Mouse (Mus musculus) bone marrow, adult 2 months (tissue): ENCODE measurements around the gene Glis3. TPM values are rescaled to one million over a fixed set of nuclear protein-coding genes. Genes with fewer than 3 reads are reported as not detected.

Experiments
- H3K27ac ChIP-seq: fragments of 200-500 bp; 2 replicates; pipeline ENCODE4 v1.5.1; 2012; ENCODE audit warnings: low read depth, mild to moderate bottlenecking, control low read depth, inconsistent platforms, low read length; ENCODE audit not compliant: control insufficient read depth, poor library complexity, insufficient read depth
- H3K4me1 ChIP-seq: fragments of 200-500 bp; 2 replicates; pipeline ENCODE4 v1.6.1; 2011; ENCODE audit warnings: low read length; ENCODE audit not compliant: control insufficient read depth, insufficient read depth
- H3K4me3 ChIP-seq: fragments of 200-500 bp; replicated peaks from 2 replicates; pipeline ENCODE3; 2011; ENCODE audit warnings: mild to moderate bottlenecking, low read depth, low read length, control low read depth; ENCODE audit not compliant: control insufficient read depth
- CTCF ChIP-seq: fragments of 200-500 bp; IDR thresholded peaks from 2 replicates; pipeline ENCODE4 v1.5.1; 2011; ENCODE audit warnings: low read length, control low read depth; ENCODE audit not compliant: control insufficient read depth, insufficient read depth
- POLR2A ChIP-seq: fragments of 200-500 bp; IDR thresholded peaks from 2 replicates; pipeline ENCODE4 v1.6.1; 2011; ENCODE audit warnings: low read depth, mild to moderate bottlenecking, control low read depth, low read length, borderline replicate concordance; ENCODE audit not compliant: control insufficient read depth
- WGBS: fragments of 180-500 bp; shearing (Covaris S2); methylation state at CpG from one replicate; pipeline ENCODE4 v1.1.7; 2018; 5-methylcytosine and 5-hydroxymethylcytosine counted together
- polyA plus RNA-seq: library from polyadenylated mRNA; stranded (reverse); fragments of >200 nt; gene quantifications from 2 replicates; pipeline ENCODE4 v1.2.4, GENCODE M21; 2011; ENCODE audit warnings: low replicate concordance; ENCODE audit not compliant: missing spikeins, insufficient read depth, insufficient read length

Gene Glis3
- polyA plus RNA-seq, 1 experiment = 2.5 TPM

DNA sequence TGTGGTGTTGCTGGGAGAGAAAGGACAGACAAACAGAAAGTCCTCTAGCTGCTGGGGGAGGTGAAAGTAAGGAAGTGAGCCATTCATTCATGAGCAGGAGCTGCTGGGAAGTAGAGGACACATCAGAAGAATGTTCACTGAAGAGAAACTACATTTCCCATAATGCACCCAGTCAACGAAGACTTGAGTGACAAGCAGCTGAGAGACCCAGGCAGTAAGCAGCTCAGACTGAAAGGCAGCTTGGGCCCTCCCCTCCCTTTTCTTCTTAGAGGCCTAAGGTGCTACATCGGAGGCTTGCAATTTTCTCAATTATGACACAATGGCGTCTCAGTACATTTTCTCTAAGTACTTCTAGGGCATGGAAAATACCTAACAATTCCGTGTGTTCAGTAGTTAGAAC lies 31.0 kb downstream of the Glis3 start:
- H3K4me3 ChIP-seq = no peak overlapping the region
- WGBS = 69% methylated on average over 4 of the region's 4 CpGs
- no peak for TF ChIP-seq POLR2A
- TF ChIP-seq CTCF = no peak
- no peaks in the 10 kb centered on the region for H3K4me1 ChIP-seq
- no peak overlapping the region for H3K27ac ChIP-seq

DNA sequence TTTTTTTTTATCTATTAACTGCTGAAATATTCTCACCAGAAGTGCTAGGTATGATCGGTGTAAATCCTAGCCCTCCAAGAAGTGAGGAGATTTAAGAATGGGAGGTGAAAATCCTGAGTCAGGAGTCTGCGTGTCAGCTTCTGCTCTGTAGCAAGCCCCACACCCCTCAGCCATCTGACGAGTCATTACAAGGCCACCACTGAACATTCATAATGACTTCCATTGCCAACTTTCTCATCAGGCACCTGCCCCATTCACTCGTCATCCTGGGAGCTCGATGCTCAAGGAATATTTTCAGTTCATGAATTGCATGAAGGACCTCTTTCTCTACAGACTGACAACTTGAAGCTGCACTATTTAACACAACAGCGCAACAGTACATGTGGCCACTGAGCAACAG lies 32.5 kb downstream of the Glis3 start:
- Histone ChIP-seq H3K27ac (no peak overlapping the region), H3K4me1 (no peaks in the 10 kb centered on the region), H3K4me3 (no peak overlapping the region)
- TF ChIP-seq POLR2A (no peak), CTCF (no peak)
- 76% methylated on average over 6 of the region's 6 CpGs for WGBS

DNA sequence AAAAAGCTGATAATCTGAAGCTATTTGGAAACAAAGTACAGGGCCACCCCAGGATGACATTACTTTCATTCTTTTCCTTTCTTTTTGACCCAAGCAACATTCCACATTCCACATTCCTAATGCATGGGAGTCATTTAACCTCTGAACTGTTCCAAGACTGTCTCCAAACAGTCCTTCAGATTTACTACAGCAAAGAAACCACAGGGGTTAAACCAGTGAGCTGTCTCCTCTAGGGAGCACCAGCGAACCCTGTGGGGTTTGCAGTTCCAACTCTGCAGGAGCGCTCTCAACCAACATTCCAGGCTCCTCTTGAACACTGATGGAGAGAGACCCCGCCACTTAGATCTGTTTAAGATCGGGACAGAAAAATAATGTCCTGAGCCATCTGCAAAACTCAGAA lies 33.6 kb downstream of the Glis3 start:
- TF ChIP-seq CTCF (no peak), POLR2A (no peak)
- no peak overlapping the region for H3K4me3 ChIP-seq
- no peak overlapping the region for H3K27ac ChIP-seq
- no peaks in the 10 kb centered on the region for H3K4me1 ChIP-seq
- WGBS = 82% methylated on average over 4 of the region's 4 CpGs

DNA sequence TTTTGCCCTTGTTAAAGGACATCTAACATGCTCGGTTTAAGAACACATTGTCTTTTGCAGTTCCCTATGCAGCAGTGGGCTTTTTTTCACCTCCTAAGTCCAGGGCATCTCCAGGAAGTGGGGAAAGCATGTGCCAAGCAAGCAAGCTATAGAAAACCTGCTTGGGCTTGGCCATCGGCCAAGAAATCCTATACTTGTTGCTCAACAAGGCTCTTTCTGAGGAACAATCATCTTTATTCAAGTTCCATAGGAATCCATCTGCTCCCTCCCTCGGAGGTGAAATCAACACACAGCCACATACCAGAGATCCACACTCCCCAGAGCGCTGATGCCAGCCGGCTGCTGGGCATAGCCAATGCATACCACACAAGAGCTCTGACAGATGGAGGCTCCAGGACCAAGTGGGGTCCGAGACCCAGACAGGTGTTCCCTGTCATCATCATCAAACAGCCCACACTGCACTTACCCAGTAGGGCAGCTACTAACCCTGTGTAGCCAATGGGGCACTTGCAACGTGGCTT lies 39.0 kb downstream of the Glis3 start:
- 69% methylated on average over 7 of the region's 7 CpGs for WGBS
- H3K27ac ChIP-seq = no peak overlapping the region
- TF ChIP-seq POLR2A = no peak
- no peak for TF ChIP-seq CTCF
- H3K4me3 ChIP-seq = no peak overlapping the region
- no peaks in the 10 kb centered on the region for H3K4me1 ChIP-seq

DNA sequence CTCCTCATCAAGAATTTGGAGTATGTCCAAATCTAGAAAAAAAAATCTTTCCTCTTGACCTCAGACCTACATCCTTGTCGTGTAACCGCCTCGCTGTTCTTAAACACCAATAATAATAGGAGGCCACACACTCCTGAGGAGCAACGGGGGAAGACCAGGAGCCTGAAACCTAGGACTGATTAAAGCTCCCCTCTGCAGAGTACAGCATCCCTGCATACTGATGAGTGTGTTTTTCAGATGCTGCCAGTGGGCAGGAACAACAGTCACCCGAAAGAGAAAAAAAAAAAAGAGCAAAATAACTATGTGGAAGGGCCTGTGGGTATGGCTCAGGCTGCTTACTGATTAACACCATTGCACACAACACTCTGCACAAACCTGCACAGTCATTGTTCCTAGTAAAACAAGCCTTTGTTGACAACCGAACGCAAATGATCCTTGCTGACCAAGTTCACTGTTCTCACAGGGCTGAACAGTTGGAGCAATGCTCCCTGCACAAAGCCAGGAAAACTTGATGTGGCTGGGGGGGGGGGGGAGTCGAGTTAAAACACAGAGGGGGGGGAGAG lies 43.8 kb downstream of the Glis3 start:
- Histone ChIP-seq H3K27ac (no peak overlapping the region), H3K4me3 (no peak overlapping the region), H3K4me1 (no peaks in the 10 kb centered on the region)
- TF ChIP-seq CTCF = no peak
- TF ChIP-seq POLR2A = no peak
- 56% methylated on average over 7 of the region's 8 CpGs for WGBS

DNA sequence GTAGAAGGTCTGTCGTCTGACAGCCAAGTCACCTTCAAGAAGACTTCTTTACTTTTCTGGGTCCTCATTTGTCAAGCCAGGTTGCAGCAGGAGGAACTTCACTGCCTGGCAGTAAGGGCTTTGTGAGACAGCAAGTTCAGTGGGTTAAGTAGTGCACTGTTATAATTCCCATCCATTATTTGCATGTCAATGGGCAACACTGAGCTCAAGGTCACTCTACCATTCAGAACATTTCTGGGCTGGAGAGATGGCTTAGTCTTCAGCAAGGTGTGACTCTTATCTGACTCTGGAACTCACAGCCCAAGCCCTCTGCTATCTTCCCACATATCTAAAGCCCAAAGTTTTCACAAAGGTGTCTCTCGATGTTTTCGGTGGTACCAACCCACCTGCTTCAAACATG lies 44.9 kb downstream of the Glis3 start:
- no peak for TF ChIP-seq POLR2A
- TF ChIP-seq CTCF = no peak
- H3K27ac ChIP-seq = no peak overlapping the region
- no peak overlapping the region for H3K4me3 ChIP-seq
- H3K4me1 ChIP-seq = no peaks in the 10 kb centered on the region
- WGBS = 75% methylated on average over 3 of the region's 3 CpGs

DNA sequence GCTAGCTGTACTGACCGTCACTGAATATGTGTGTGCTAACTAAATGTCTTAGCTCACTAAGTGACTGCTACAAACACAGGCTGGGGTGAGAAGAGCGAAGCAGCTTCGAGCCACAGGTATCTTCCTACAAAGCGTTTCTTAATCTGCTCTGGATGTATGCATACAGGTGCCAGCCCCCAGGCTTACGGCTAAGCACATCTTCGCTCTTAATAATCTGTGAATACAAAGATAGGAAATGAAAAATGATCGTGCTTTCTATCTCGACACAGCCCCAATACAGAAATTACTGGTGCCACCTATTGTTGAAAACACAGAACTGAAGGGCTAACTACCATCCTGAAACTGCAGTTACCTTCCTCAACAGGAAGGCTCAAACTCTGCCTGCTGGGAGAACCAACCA lies 51.5 kb downstream of the Glis3 start:
- Histone ChIP-seq H3K4me3 (no peak overlapping the region), H3K4me1 (no peaks in the 10 kb centered on the region), H3K27ac (no peak overlapping the region)
- 56% methylated on average over 8 of the region's 8 CpGs for WGBS
- TF ChIP-seq POLR2A (no peak), CTCF (no peak)

DNA sequence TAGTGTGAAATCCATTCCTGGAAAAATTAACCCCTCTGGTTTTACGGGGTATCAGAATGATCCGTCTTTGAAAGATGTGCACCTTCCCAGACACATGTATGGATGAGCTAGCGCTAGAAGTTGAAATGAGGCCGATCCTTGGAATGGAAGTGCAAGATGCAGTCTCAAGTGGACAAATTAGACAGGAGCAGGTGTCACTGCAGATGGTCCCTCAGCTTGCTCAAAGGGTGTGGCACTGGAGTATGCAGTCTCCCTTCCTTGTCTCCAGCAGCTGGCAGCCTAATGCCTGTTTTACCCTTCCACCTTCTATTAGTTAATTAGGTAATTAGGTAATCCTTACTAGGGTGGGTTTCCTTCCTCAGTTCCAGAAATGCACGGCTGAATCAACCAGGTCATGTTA lies 53.7 kb downstream of the Glis3 start:
- no peak for TF ChIP-seq CTCF
- no peak for TF ChIP-seq POLR2A
- Histone ChIP-seq H3K27ac (no peak overlapping the region), H3K4me1 (no peaks in the 10 kb centered on the region), H3K4me3 (no peak overlapping the region)
- WGBS = 78% methylated on average over 5 of the region's 5 CpGs

DNA sequence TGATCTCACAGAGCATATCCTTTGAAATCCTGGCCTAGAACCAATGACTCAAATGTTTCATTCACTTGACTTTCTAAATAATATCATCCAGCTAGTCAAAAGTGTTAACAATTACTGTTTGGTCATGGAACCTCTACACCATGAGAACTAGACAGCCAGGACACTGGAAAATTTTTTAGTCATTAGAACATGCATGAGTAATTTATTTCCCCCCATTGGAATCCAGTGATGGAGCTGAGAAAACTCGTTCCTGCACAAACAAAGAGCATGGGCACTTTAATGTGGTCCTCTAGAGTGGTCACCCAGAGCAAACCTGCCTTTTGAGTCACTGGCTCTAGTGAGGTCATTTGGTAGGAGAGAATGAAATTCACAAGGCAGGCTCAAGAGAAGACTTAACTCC lies 55.3 kb downstream of the Glis3 start:
- 73% methylated on average over 1 of the region's 1 CpGs for WGBS
- Histone ChIP-seq H3K27ac (no peak overlapping the region), H3K4me3 (no peak overlapping the region), H3K4me1 (no peaks in the 10 kb centered on the region)
- TF ChIP-seq CTCF (no peak), POLR2A (no peak)
